Mouse (Mus musculus): ENCODE measurements around the gene Gm26661. TPM values are rescaled to one million over a fixed set of nuclear protein-coding genes. Genes with fewer than 3 reads are reported as not detected.

Gene Gm26661
- not detected in 2 replicates for polyA plus RNA-seq (2015; fragmentation: Nextera tagmentation; extraction: Ambion mirVana)

- H3K9me3 ChIP-seq, result no peaks in the 10 kb centered on the region
- peak; percentile 93 for ATAC-seq (ENCODE audit: low FRiP score)
- no peak within 1 kb of the TSS for H3K27ac ChIP-seq
Measured at GRCm38 (mm10) chr14:7791532-7792159, at the start of gene Gm26661. TSS of gene Gm26661 (plus strand) at chr14:7791587.

GRCm38 (mm10) chr14:7748944-7749763 is 42.2 kb upstream of the Gm26661 start:
- H3K9ac ChIP-seq, result peak overlapping the region; percentile 30
- no peaks in the 10 kb centered on the region for H3K36me3 ChIP-seq
- H3K27ac ChIP-seq, result peak overlapping the region; percentile 84
- peak overlapping the region; percentile 29 for H3K4me3 ChIP-seq
- no peaks in the 10 kb centered on the region for H3K27me3 ChIP-seq
- H3K4me2 ChIP-seq, result peak overlapping the region; percentile 45
- no peaks in the 10 kb centered on the region for H3K9me3 ChIP-seq
- 31% methylated on average over 11 of the region's 11 CpGs for WGBS
- peak; percentile 96 for ATAC-seq (ENCODE audit: low FRiP score)
- H3K4me1 ChIP-seq (replicated peaks), result no peaks in the 10 kb centered on the region

More at GRCm38 (mm10) chr14:7791532-7792159, at the start of gene Gm26661:
- 2% methylated on average over 30 of the region's 30 CpGs for WGBS
- Histone ChIP-seq H3K9ac (peak within 1 kb of the TSS; percentile 64), H3K27me3 (peaks cover 9% of the 10 kb centered on the region; the same call in 1 of the 2 replicates), H3K4me3 (peak within 1 kb of the TSS; percentile 47), H3K4me1 (replicated peaks) (peaks cover 12% of the 10 kb centered on the region), H3K36me3 (no peaks in the 10 kb centered on the region), H3K4me2 (peak within 1 kb of the TSS; percentile 85)

DNA sequence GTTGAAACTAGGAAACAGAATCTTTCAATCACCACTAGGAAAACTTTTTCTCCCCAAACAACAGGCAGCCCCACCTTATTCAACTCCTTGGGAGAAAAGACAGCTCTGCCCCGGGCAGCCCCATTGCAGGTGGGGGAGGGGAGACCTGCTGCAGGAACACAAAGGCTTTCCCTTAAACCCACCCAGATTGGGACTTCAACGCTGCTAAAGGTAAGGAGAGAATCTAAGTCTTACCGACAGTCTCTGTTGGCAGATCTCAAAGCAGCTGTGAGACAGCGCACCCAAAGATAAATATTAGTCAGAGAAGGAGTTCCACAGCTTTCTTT is 41.7 kb upstream of the Gm26661 start:
- ATAC-seq (ENCODE audit: low FRiP score), result peak; percentile 95
- no peaks in the 10 kb centered on the region for H3K9me3 ChIP-seq
- peak overlapping the region; percentile 20 for H3K4me3 ChIP-seq
- no peaks in the 10 kb centered on the region for H3K4me1 ChIP-seq (replicated peaks)
- peak overlapping the region; percentile 30 for H3K9ac ChIP-seq
- peak overlapping the region; percentile 84 for H3K27ac ChIP-seq
- 11% methylated on average over 4 of the region's 4 CpGs for WGBS
- H3K27me3 ChIP-seq, result no peaks in the 10 kb centered on the region
- H3K36me3 ChIP-seq, result no peaks in the 10 kb centered on the region
- H3K4me2 ChIP-seq, result peak overlapping the region; percentile 45

DNA sequence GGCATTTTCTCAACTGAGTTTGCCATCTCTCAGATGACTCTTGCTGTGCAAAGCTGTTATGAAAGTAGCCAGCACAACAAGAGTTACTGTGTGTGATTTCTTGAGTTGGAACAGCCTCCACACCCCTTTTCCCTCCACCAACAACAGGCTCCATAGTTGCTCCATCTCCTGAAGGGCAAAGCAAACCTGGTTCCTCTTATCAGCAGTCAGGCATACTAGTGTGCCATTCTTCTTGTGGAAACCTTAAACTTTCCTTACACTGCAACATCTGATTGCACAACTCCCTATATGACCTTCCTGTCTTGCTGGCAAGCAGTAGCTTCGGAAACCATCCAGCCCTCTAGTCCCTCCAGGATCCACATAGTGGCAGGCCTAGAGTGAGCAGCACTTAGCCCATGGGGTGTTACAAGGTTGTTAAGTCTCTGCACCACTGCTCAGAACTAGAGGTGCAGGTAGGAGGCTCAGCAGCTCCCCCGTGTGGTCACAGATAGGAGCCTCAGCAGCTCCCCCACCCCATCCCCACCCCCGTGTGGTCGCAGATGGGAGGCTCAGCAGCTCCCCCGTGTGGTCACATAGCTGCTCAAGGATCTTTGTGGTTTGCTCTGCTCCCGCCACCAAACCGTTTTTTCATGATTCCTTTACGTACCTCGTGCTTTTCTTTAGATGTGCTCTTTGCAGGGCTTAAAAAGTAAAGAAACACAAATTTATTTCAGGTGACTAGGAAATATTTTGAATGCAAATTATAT is 25.6 kb upstream of the Gm26661 start:
- Histone ChIP-seq H3K36me3 (no peaks in the 10 kb centered on the region), H3K9ac (no peak overlapping the region), H3K27me3 (no peaks in the 10 kb centered on the region), H3K4me2 (no peak overlapping the region), H3K4me1 (replicated peaks) (no peaks in the 10 kb centered on the region), H3K4me3 (no peak overlapping the region), H3K9me3 (no peaks in the 10 kb centered on the region), H3K27ac (no peak overlapping the region)
- ATAC-seq (ENCODE audit: low FRiP score), result peak; percentile 93
- 13% methylated on average over 9 of the region's 9 CpGs for WGBS

GRCm38 (mm10) chr14:7773714-7774389 is 17.5 kb upstream of the Gm26661 start:
- ATAC-seq (ENCODE audit: low FRiP score), result peak; percentile 89
- Histone ChIP-seq H3K27ac (peak overlapping the region; percentile 76), H3K9ac (peak overlapping the region; percentile 53), H3K4me2 (peak overlapping the region; percentile 52), H3K4me3 (peak overlapping the region; percentile 40), H3K4me1 (replicated peaks) (no peaks in the 10 kb centered on the region), H3K9me3 (no peaks in the 10 kb centered on the region), H3K36me3 (no peaks in the 10 kb centered on the region), H3K27me3 (no peaks in the 10 kb centered on the region)
- WGBS, result 43% methylated on average over 24 of the region's 24 CpGs

GRCm38 (mm10) chr14:7786073-7786472 is 5.3 kb upstream of the Gm26661 start:
- Histone ChIP-seq H3K4me2 (no peak overlapping the region), H3K4me1 (replicated peaks) (peaks cover 2% of the 10 kb centered on the region), H3K9me3 (no peaks in the 10 kb centered on the region), H3K4me3 (no peak overlapping the region), H3K27ac (no peak overlapping the region), H3K36me3 (no peaks in the 10 kb centered on the region), H3K27me3 (0 out of 2 replicates have a peak, but pooled peaks cover 2% of the 10 kb centered on the region), H3K9ac (no peak overlapping the region)
- 51% methylated on average over 13 of the region's 13 CpGs for WGBS
- ATAC-seq (ENCODE audit: low FRiP score), result no peak

DNA sequence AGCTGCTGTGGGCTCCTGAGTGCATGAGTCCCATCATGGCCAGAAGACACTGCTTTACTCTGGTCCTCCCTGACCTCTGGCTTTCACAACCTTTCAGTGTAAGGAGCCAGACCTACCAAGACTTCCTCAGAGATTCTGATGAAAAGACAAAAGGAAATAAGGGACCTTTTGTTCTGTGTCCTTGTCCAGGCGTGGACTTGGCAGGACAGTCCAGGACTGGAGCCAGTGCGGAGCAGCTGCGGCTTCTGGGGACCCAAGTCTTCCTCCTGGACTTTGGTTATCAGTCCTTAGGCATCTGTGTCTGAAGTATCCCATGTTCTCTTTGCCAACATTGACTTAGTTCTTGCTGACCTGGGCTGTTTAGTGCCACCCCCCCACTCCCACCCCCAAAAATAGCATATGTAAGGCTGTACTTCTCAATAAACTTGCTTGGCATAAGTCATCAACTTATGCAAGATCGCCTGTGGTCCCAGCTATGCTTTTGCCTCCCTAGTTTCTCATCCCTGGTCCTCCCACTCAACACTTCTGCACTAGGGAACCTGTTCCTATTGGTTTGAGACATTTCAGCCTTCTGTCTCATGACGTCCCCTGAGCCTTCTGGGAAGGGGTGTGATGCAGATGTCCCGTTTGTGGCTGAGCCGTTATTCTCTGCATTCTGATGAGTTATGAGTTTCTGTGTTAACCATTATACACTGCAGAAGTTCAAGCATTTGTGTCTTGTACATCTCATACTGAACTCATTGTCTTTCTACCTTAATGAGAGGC is 1.9 kb upstream of the Gm26661 start:
- no peaks in the 10 kb centered on the region for H3K9me3 ChIP-seq
- no peak overlapping the region for H3K4me2 ChIP-seq
- no peak for ATAC-seq (ENCODE audit: low FRiP score)
- H3K4me3 ChIP-seq, result no peak overlapping the region
- WGBS, result 89% methylated on average over 7 of the region's 7 CpGs
- peaks cover 12% of the 10 kb centered on the region for H3K4me1 ChIP-seq (replicated peaks)
- no peak overlapping the region for H3K9ac ChIP-seq
- peaks cover 9% of the 10 kb centered on the region; the same call in 1 of the 2 replicates for H3K27me3 ChIP-seq
- H3K36me3 ChIP-seq, result no peaks in the 10 kb centered on the region
- no peak overlapping the region for H3K27ac ChIP-seq

DNA sequence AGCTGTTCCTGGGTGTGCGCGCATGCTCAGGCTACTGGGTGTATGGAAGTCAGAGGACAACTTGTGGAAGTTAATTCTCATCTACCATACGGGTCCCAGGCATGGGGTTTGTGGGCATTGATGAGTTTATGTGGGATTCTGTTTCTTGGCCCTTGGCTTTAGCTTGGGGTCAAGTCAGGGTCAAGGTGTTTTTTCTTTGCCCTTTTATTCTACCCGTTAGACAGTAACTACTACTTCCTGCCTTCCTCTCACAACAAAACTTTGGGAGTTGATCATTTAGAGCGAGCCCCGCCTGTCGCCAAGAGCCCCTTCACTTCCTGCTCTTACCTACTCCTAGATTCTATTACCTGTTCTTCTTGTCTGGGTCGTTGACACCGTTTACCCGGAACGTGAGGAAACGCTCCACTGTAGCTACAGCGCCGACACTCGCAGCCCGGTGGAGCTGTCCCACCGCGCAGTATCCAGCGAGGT is 291 bp upstream of the Gm26661 start:
- no peak overlapping the region for H3K27ac ChIP-seq
- no peaks in the 10 kb centered on the region for H3K9me3 ChIP-seq
- no peak for ATAC-seq (ENCODE audit: low FRiP score)
- peak overlapping the region; percentile 85 for H3K4me2 ChIP-seq
- 13% methylated on average over 19 of the region's 19 CpGs for WGBS
- no peaks in the 10 kb centered on the region for H3K36me3 ChIP-seq
- peak overlapping the region; percentile 64 for H3K9ac ChIP-seq
- peaks cover 12% of the 10 kb centered on the region for H3K4me1 ChIP-seq (replicated peaks)
- peaks cover 9% of the 10 kb centered on the region; the same call in 1 of the 2 replicates for H3K27me3 ChIP-seq
- H3K4me3 ChIP-seq, result peak overlapping the region; percentile 47

DNA sequence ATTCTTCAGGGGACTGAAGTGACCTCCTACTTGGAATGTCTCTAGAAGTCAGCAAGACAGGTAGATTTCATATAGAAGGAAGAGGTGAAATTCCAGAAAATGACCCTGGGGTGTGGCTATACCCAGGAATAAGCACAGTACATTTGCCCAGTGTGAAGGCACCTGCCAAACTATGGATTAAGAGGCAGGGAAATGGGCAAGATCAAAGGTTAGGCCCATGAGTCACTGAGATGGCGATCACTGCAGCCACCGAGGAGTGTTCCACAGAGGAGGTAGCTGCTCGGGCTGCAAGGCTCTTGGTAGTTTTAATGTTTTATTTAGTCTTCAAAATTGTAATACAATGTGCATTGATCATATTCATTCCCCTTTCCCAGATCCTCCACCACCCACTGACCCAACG is 4.6 kb downstream of the Gm26661 start:
- H3K4me2 ChIP-seq, result no peak overlapping the region
- peaks cover 12% of the 10 kb centered on the region for H3K4me1 ChIP-seq (replicated peaks)
- no peak for ATAC-seq (ENCODE audit: low FRiP score)
- peaks cover 8% of the 10 kb centered on the region; the same call in 1 of the 2 replicates for H3K27me3 ChIP-seq
- H3K9me3 ChIP-seq, result peaks cover 4% of the 10 kb centered on the region; the same call in 1 of the 2 replicates
- H3K9ac ChIP-seq, result no peak overlapping the region
- no peak overlapping the region for H3K27ac ChIP-seq
- H3K4me3 ChIP-seq, result no peak overlapping the region
- H3K36me3 ChIP-seq, result no peaks in the 10 kb centered on the region
- WGBS, result 88% methylated on average over 4 of the region's 4 CpGs

- no peaks in the 10 kb centered on the region for H3K27me3 ChIP-seq
- no peak overlapping the region for H3K27ac ChIP-seq
- no peak for ATAC-seq (ENCODE audit: low FRiP score)
- H3K36me3 ChIP-seq, result no peaks in the 10 kb centered on the region
- H3K4me2 ChIP-seq, result no peak overlapping the region
- H3K9me3 ChIP-seq, result peaks cover 4% of the 10 kb centered on the region; the same call in 1 of the 2 replicates
- H3K4me3 ChIP-seq, result no peak overlapping the region
- H3K9ac ChIP-seq, result no peak overlapping the region
- H3K4me1 ChIP-seq (replicated peaks), result no peaks in the 10 kb centered on the region
Measured at GRCm38 (mm10) chr14:7800611-7801010, 9.2 kb downstream of the Gm26661 start.

DNA sequence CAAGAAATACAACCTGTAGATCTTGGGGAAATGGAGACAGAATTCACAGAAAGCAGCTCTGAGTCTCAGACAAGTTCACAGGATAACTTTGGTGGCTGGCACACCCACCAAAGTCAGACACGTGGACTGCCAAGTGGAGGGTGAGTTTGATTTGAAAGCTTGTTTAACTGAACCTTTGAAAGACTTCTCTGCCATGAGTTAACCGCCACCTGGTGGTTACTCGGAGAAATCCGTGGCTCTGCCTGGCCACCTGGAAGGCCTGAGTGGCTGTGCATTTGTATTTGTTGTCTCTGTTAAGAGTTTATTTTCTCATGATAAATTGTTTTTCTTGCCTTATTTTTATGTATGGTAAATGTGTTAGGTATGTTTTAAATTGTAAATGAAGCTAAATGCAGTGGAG is 10.4 kb downstream of the Gm26661 start:
- H3K9ac ChIP-seq, result no peak overlapping the region
- WGBS, result 24% methylated on average over 4 of the region's 4 CpGs
- H3K4me1 ChIP-seq (replicated peaks), result no peaks in the 10 kb centered on the region
- no peak overlapping the region for H3K4me2 ChIP-seq
- no peak overlapping the region for H3K27ac ChIP-seq
- H3K27me3 ChIP-seq, result no peaks in the 10 kb centered on the region
- H3K36me3 ChIP-seq, result no peaks in the 10 kb centered on the region
- no peak for ATAC-seq (ENCODE audit: low FRiP score)
- H3K9me3 ChIP-seq, result peaks cover 4% of the 10 kb centered on the region; the same call in 1 of the 2 replicates
- H3K4me3 ChIP-seq, result no peak overlapping the region
